Mouse (Mus musculus) liver, embryonic 11.5 days (tissue): ENCODE results near the gene Kansl1. TPM values are rescaled to one million over a fixed set of nuclear protein-coding genes. Genes with fewer than 3 reads are reported as not detected.

ENCODE experiments used
- ATAC-seq: fragments of 200-750 bp; cut with Nextera tagmentation; replicated peaks from 2 replicates; pipeline ENCODE4 v1.8.0; 2017; ENCODE audit warnings: moderate number of reproducible peaks, mild to moderate bottlenecking, moderate TSS enrichment, moderate library complexity; ENCODE audit not compliant: low FRiP score
- DNase-seq: peaks from one replicate; pipeline ENCODE4 v3.0.0-alpha.2; 2017; ENCODE audit warnings: low spot score
- H3K27ac ChIP-seq: fragments of 300-500 bp; sonication (generic); 2 replicates; pipeline ENCODE4 v1.5.1; 2014; ENCODE audit warnings: mild to moderate bottlenecking, low read depth, low read length, control low read depth
- H3K27me3 ChIP-seq: fragments of 300-500 bp; sonication (generic); replicated peaks from 2 replicates; pipeline ENCODE4 v1.6.1; 2014; ENCODE audit warnings: low read length, mixed read lengths; ENCODE audit not compliant: control insufficient read depth, insufficient read depth
- H3K36me3 ChIP-seq: fragments of 300-500 bp; sonication (generic); 2 replicates; pipeline ENCODE4 v1.6.1; 2014; ENCODE audit warnings: mild to moderate bottlenecking, low read length, moderate library complexity, mixed read lengths; ENCODE audit not compliant: control insufficient read depth, insufficient read depth
- H3K4me1 ChIP-seq: fragments of 300-500 bp; sonication (generic); replicated peaks from 2 replicates; pipeline ENCODE4 v1.6.1; 2014; ENCODE audit warnings: low read length, mixed read lengths; ENCODE audit not compliant: control insufficient read depth, insufficient read depth
- H3K4me2 ChIP-seq: fragments of 300-500 bp; sonication (generic); 2 replicates; pipeline ENCODE4 v1.6.1; 2014; ENCODE audit warnings: mild to moderate bottlenecking, control low read depth, moderate library complexity
- H3K4me3 ChIP-seq: fragments of 300-500 bp; sonication (generic); 2 replicates; pipeline ENCODE4 v1.5.1; 2014; ENCODE audit warnings: low read depth, low read length, control low read depth
- H3K9ac ChIP-seq: fragments of 300-500 bp; sonication (generic); 2 replicates; pipeline ENCODE4 v1.6.1; 2014; ENCODE audit warnings: low read depth, low read length, control low read depth
- H3K9me3 ChIP-seq: fragments of 300-500 bp; sonication (generic); 2 replicates; pipeline ENCODE4 v1.6.1; 2016; ENCODE audit warnings: low read length, inconsistent platforms, mixed read lengths; ENCODE audit not compliant: control insufficient read depth
- WGBS: fragments of 180-500 bp; shearing (Covaris S2); extraction: QIAGEN DNeasy Blood & Tissue Kit; methylation state at CpG from one replicate; pipeline ENCODE4 v1.1.7; 2014; 5-methylcytosine and 5-hydroxymethylcytosine counted together
- polyA plus RNA-seq: library from polyadenylated mRNA; unstranded; fragments of >200 nt; fragmentation: Nextera tagmentation; extraction: Ambion mirVana; gene quantifications from 2 replicates; pipeline ENCODE4 v1.2.1, GENCODE M21; 2014

Gene Kansl1
- polyA plus RNA-seq, 1 experiment from 2014 or later, result 18.2 TPM

- Histone ChIP-seq H3K4me3 (no peak overlapping the region), H3K36me3 (peaks cover 6% of the 10 kb centered on the region; the same call in 1 of the 2 replicates), H3K4me2 (no peak overlapping the region), H3K9ac (no peak overlapping the region), H3K27me3 (no peaks in the 10 kb centered on the region), H3K27ac (no peak overlapping the region), H3K4me1 (no peaks in the 10 kb centered on the region; the same call in 1 of the 2 replicates), H3K9me3 (no peaks in the 10 kb centered on the region)
- ATAC-seq, result no peak
- 74% methylated on average over 2 of the region's 2 CpGs for WGBS
- DNase-seq, result no peak
Observed at GRCm38 (mm10) chr11:104363823-104364600, 104.6 kb downstream of the Kansl1 start.

- WGBS, result 92% methylated on average over 1 of the region's 1 CpGs
- H3K9me3 ChIP-seq, result no peaks in the 10 kb centered on the region
- no peak for ATAC-seq
- H3K27ac ChIP-seq, result no peak overlapping the region
- no peaks in the 10 kb centered on the region; the same call in 1 of the 2 replicates for H3K4me1 ChIP-seq
- DNase-seq, result no peak
- no peak overlapping the region for H3K9ac ChIP-seq
- H3K36me3 ChIP-seq, result peaks cover 2% of the 10 kb centered on the region; the same call in 1 of the 2 replicates
- no peaks in the 10 kb centered on the region for H3K27me3 ChIP-seq
- no peak overlapping the region for H3K4me2 ChIP-seq
- no peak overlapping the region for H3K4me3 ChIP-seq
Observed at GRCm38 (mm10) chr11:104362704-104363103, 106.0 kb downstream of the Kansl1 start.

- WGBS, result 28% methylated on average over 2 of the region's 2 CpGs
- DNase-seq, result no peak
- ATAC-seq, result no peak
- Histone ChIP-seq H3K9me3 (no peaks in the 10 kb centered on the region), H3K4me2 (no peak overlapping the region), H3K9ac (no peak overlapping the region), H3K36me3 (peaks cover 5% of the 10 kb centered on the region), H3K4me1 (no peaks in the 10 kb centered on the region; the same call in 1 of the 2 replicates), H3K27me3 (no peaks in the 10 kb centered on the region), H3K27ac (no peak overlapping the region), H3K4me3 (no peak overlapping the region)
Observed at GRCm38 (mm10) chr11:104361790-104362189, 106.9 kb downstream of the Kansl1 start.

- Histone ChIP-seq H3K27ac (no peak overlapping the region), H3K36me3 (peaks cover 43% of the 10 kb centered on the region), H3K4me3 (no peak overlapping the region), H3K4me1 (no peaks in the 10 kb centered on the region), H3K27me3 (no peaks in the 10 kb centered on the region), H3K4me2 (no peak overlapping the region), H3K9ac (no peak overlapping the region), H3K9me3 (no peaks in the 10 kb centered on the region)
- no peak for DNase-seq
- WGBS, result 71% methylated on average over 3 of the region's 3 CpGs
- ATAC-seq, result no peak
Observed at GRCm38 (mm10) chr11:104346931-104347330, 121.7 kb downstream of the Kansl1 start.

- no peak for DNase-seq
- no peak for ATAC-seq
- 92% methylated on average over 13 of the region's 13 CpGs for WGBS
- Histone ChIP-seq H3K9ac (no peak overlapping the region), H3K4me2 (no peak overlapping the region), H3K36me3 (peaks cover 40% of the 10 kb centered on the region), H3K9me3 (no peaks in the 10 kb centered on the region), H3K4me3 (no peak overlapping the region), H3K4me1 (no peaks in the 10 kb centered on the region), H3K27me3 (no peaks in the 10 kb centered on the region), H3K27ac (no peak overlapping the region)
Observed at GRCm38 (mm10) chr11:104334946-104335345, 133.7 kb downstream of the Kansl1 start.

- Histone ChIP-seq H3K9ac (no peak overlapping the region), H3K4me1 (no peaks in the 10 kb centered on the region), H3K36me3 (peaks cover 35% of the 10 kb centered on the region), H3K9me3 (no peaks in the 10 kb centered on the region), H3K27ac (no peak overlapping the region), H3K4me3 (no peak overlapping the region), H3K27me3 (no peaks in the 10 kb centered on the region), H3K4me2 (no peak overlapping the region)
- ATAC-seq (no peak), DNase-seq (no peak)
- WGBS, result 67% methylated on average over 5 of the region's 5 CpGs
Observed at GRCm38 (mm10) chr11:104334115-104334514, 134.5 kb downstream of the Kansl1 start.

GRCm38 (mm10) chr11:104332105-104332504 lies 136.6 kb downstream of the Kansl1 start:
- H3K4me3 ChIP-seq, result no peak overlapping the region
- ATAC-seq (no peak), DNase-seq (no peak)
- peaks cover 28% of the 10 kb centered on the region for H3K36me3 ChIP-seq
- no peak overlapping the region for H3K27ac ChIP-seq
- 93% methylated on average over 5 of the region's 5 CpGs for WGBS
- H3K4me2 ChIP-seq, result no peak overlapping the region
- no peaks in the 10 kb centered on the region for H3K9me3 ChIP-seq
- H3K27me3 ChIP-seq, result no peaks in the 10 kb centered on the region
- no peaks in the 10 kb centered on the region for H3K4me1 ChIP-seq
- no peak overlapping the region for H3K9ac ChIP-seq

GRCm38 (mm10) chr11:104331208-104331607 lies 137.5 kb downstream of the Kansl1 start:
- Histone ChIP-seq H3K4me2 (no peak overlapping the region), H3K4me1 (no peaks in the 10 kb centered on the region), H3K9ac (no peak overlapping the region), H3K27me3 (no peaks in the 10 kb centered on the region), H3K4me3 (no peak overlapping the region), H3K36me3 (peaks cover 25% of the 10 kb centered on the region), H3K9me3 (no peaks in the 10 kb centered on the region), H3K27ac (no peak overlapping the region)
- WGBS, result 83% methylated on average over 3 of the region's 3 CpGs
- DNase-seq, result no peak
- no peak for ATAC-seq

GRCm38 (mm10) chr11:104330151-104330550 lies 138.5 kb downstream of the Kansl1 start:
- no peak for ATAC-seq
- H3K4me1 ChIP-seq, result no peaks in the 10 kb centered on the region

More at GRCm38 (mm10) chr11:104330151-104330550, 138.5 kb downstream of the Kansl1 start:
- no peaks in the 10 kb centered on the region for H3K9me3 ChIP-seq
- peaks cover 16% of the 10 kb centered on the region for H3K36me3 ChIP-seq
- no peak overlapping the region for H3K4me3 ChIP-seq
- no peak overlapping the region for H3K27ac ChIP-seq
- no peak for DNase-seq
- no peak overlapping the region for H3K4me2 ChIP-seq
- WGBS, result 79% methylated on average over 4 of the region's 4 CpGs
- no peaks in the 10 kb centered on the region for H3K27me3 ChIP-seq
- no peak overlapping the region for H3K9ac ChIP-seq
